Mouse (Mus musculus) liver, embryonic 12.5 days (tissue): ENCODE results near the gene Mrpl51. TPM values are rescaled to one million over a fixed set of nuclear protein-coding genes. Genes with fewer than 3 reads are reported as not detected.

Source experiments
- ATAC-seq: fragments of 200-750 bp; cut with Nextera tagmentation; 2 replicates; pipeline ENCODE4 v1.8.0; 2017; ENCODE audit warnings: moderate number of reproducible peaks, mild to moderate bottlenecking, moderate library complexity
- H3K27ac ChIP-seq: fragments of 300-500 bp; sonication (generic); 2 replicates; pipeline ENCODE4 v1.5.1; 2016; ENCODE audit warnings: mild to moderate bottlenecking
- H3K27me3 ChIP-seq: fragments of 300-500 bp; sonication (generic); replicated peaks from 2 replicates; pipeline ENCODE4 v1.6.1; 2016; ENCODE audit warnings: mild to moderate bottlenecking, moderate library complexity
- H3K36me3 ChIP-seq: fragments of 300-500 bp; sonication (generic); 2 replicates; pipeline ENCODE4 v1.6.1; 2016; ENCODE audit warnings: mild to moderate bottlenecking, moderate library complexity
- H3K4me1 ChIP-seq: fragments of 300-500 bp; sonication (generic); 2 replicates; pipeline ENCODE4 v1.6.1; 2016
- H3K4me2 ChIP-seq: fragments of 300-500 bp; sonication (generic); 2 replicates; pipeline ENCODE4 v1.6.1; 2016; ENCODE audit warnings: mild to moderate bottlenecking, moderate library complexity
- H3K4me3 ChIP-seq: fragments of 300-500 bp; sonication (generic); 2 replicates; pipeline ENCODE4 v1.5.1; 2016; ENCODE audit warnings: mild to moderate bottlenecking, moderate library complexity
- H3K9ac ChIP-seq: fragments of 300-500 bp; sonication (generic); 2 replicates; pipeline ENCODE4 v1.6.1; 2016; ENCODE audit warnings: mild to moderate bottlenecking, moderate library complexity
- H3K9me3 ChIP-seq: fragments of 300-500 bp; sonication (generic); replicated peaks from 2 replicates; pipeline ENCODE4 v1.6.1; 2016; ENCODE audit warnings: mild to moderate bottlenecking, moderate library complexity
- WGBS: fragments of 180-500 bp; shearing (Covaris S2); methylation state at CpG from one replicate; pipeline ENCODE4 v1.1.7; 2016; ENCODE audit not compliant: insufficient replicate concordance; 5-methylcytosine and 5-hydroxymethylcytosine counted together
- microRNA-seq: library from miRNA; unstranded; fragments of <30 nt; microRNA quantifications from one replicate; pipeline ENCODE4, GENCODE M21; 2017
- polyA plus RNA-seq: library from polyadenylated mRNA; unstranded; fragments of >200 nt; fragmentation: Nextera tagmentation; extraction: Ambion mirVana; gene quantifications from 2 replicates; pipeline ENCODE4 v1.2.1, GENCODE M21; 2016

The Mrpl51 gene
- polyA plus RNA-seq, 1 experiment from 2014 or later = 211 TPM

- Histone ChIP-seq H3K4me3 (no peak overlapping the region), H3K4me2 (no peak overlapping the region), H3K27ac (no peak overlapping the region), H3K27me3 (no peaks in the 10 kb centered on the region), H3K4me1 (peaks cover 14% of the 10 kb centered on the region), H3K9me3 (no peaks in the 10 kb centered on the region), H3K9ac (no peak overlapping the region), H3K36me3 (no peaks in the 10 kb centered on the region)
- no peak for ATAC-seq
- 23% methylated on average over 6 of the region's 6 CpGs for WGBS
Measured at GRCm38 (mm10) chr6:125238396-125238795, 46.8 kb downstream of the Mrpl51 start.

- Histone ChIP-seq H3K27ac (no peak overlapping the region), H3K4me1 (0 out of 2 replicates have a peak, but pooled peaks cover 2% of the 10 kb centered on the region), H3K9ac (no peak overlapping the region), H3K27me3 (no peaks in the 10 kb centered on the region), H3K4me3 (no peak overlapping the region), H3K36me3 (no peaks in the 10 kb centered on the region), H3K9me3 (no peaks in the 10 kb centered on the region), H3K4me2 (no peak overlapping the region)
- no peak for ATAC-seq
- 74% methylated on average over 5 of the region's 5 CpGs for WGBS
Measured at GRCm38 (mm10) chr6:125239547-125239946, 47.9 kb downstream of the Mrpl51 start.

- Histone ChIP-seq H3K4me1 (no peaks in the 10 kb centered on the region), H3K27me3 (no peaks in the 10 kb centered on the region), H3K36me3 (no peaks in the 10 kb centered on the region), H3K9me3 (no peaks in the 10 kb centered on the region), H3K9ac (no peak overlapping the region), H3K4me3 (no peak overlapping the region), H3K4me2 (no peak overlapping the region), H3K27ac (no peak overlapping the region)
- no peak for ATAC-seq
- WGBS = 72% methylated on average over 5 of the region's 5 CpGs
Measured at GRCm38 (mm10) chr6:125240617-125241016, 49.0 kb downstream of the Mrpl51 start.

- Histone ChIP-seq H3K36me3 (no peaks in the 10 kb centered on the region), H3K4me3 (no peak overlapping the region), H3K4me1 (no peaks in the 10 kb centered on the region), H3K27ac (no peak overlapping the region), H3K27me3 (no peaks in the 10 kb centered on the region), H3K9me3 (no peaks in the 10 kb centered on the region), H3K9ac (no peak overlapping the region), H3K4me2 (no peak overlapping the region)
- no peak for ATAC-seq
- 45% methylated on average over 8 of the region's 8 CpGs for WGBS
Measured at GRCm38 (mm10) chr6:125241566-125241965, 50.0 kb downstream of the Mrpl51 start.

GRCm38 (mm10) chr6:125244551-125244950, 53.0 kb downstream of the Mrpl51 start:
- 6% methylated on average over 1 of the region's 1 CpGs for WGBS
- ATAC-seq = no peak
- no peak overlapping the region for H3K9ac ChIP-seq
- no peaks in the 10 kb centered on the region for H3K27me3 ChIP-seq
- H3K4me2 ChIP-seq = no peak overlapping the region
- no peak overlapping the region for H3K4me3 ChIP-seq
- H3K36me3 ChIP-seq = no peaks in the 10 kb centered on the region
- H3K27ac ChIP-seq = no peak overlapping the region
- H3K4me1 ChIP-seq = no peaks in the 10 kb centered on the region
- H3K9me3 ChIP-seq = no peaks in the 10 kb centered on the region

Small RNA genes lying within 50 kb of the gene (microRNA-seq; reads per million reads assigned to microRNA genes)
- gene Mir3098 = 2.8 reads per million
- gene Mir8113 = not detected

Other genes with a start within 250 kb of the Mrpl51 start
- gene Cops7a, start 226.3 kb upstream of the Mrpl51 start, polyA plus RNA-seq = 88.7 and 95.2 TPM in 2 replicates
- 0.11 TPM in 1 of 2 replicates, not detected in the other for gene Pianp, start 195.1 kb upstream of the Mrpl51 start, polyA plus RNA-seq
- 6.6 and 7.2 TPM in 2 replicates for gene Zfp384, start 182.7 kb upstream of the Mrpl51 start, polyA plus RNA-seq
- 34.4 and 34.6 TPM in 2 replicates for gene Ing4, start 152.0 kb upstream of the Mrpl51 start, polyA plus RNA-seq
- gene Acrbp, start 142.1 kb upstream of the Mrpl51 start, polyA plus RNA-seq = 2.8 and 3.7 TPM in 2 replicates
- 1.9 and 2.2 TPM in 2 replicates for gene Lpar5, start 123.9 kb upstream of the Mrpl51 start, polyA plus RNA-seq
- gene Chd4, start 95.8 kb upstream of the Mrpl51 start, polyA plus RNA-seq = 38.3 and 40.5 TPM in 2 replicates
- 83.1 and 85.3 TPM in 2 replicates for gene Nop2, start 59.9 kb upstream of the Mrpl51 start, polyA plus RNA-seq
- 6.6 and 7.3 TPM in 2 replicates for gene Iffo1, start 46.6 kb upstream of the Mrpl51 start, polyA plus RNA-seq
- gene Gapdh, start 25.3 kb upstream of the Mrpl51 start, polyA plus RNA-seq = 1,499 and 1,575 TPM in 2 replicates
- gene Ncapd2, start 100 bp upstream of the Mrpl51 start, polyA plus RNA-seq = 132 and 138 TPM in 2 replicates
- gene Vamp1, start 23.8 kb downstream of the Mrpl51 start, polyA plus RNA-seq = 2.3 and 2.6 TPM in 2 replicates
- 3.8 and 4.0 TPM in 2 replicates for gene Tapbpl, start 40.1 kb downstream of the Mrpl51 start, polyA plus RNA-seq
- gene Cd27, start 45.2 kb downstream of the Mrpl51 start, polyA plus RNA-seq = 2.6 and 3.2 TPM in 2 replicates
- gene Tuba3a, start 94.2 kb downstream of the Mrpl51 start, polyA plus RNA-seq = not detected in 2 replicates
- gene Ltbr, start 122.1 kb downstream of the Mrpl51 start, polyA plus RNA-seq = 19.2 and 22.9 TPM in 2 replicates
- 0.23 and 0.50 TPM in 2 replicates for gene Scnn1a, start 128.9 kb downstream of the Mrpl51 start, polyA plus RNA-seq
- gene Tnfrsf1a, start 157.6 kb downstream of the Mrpl51 start, polyA plus RNA-seq = 23.0 and 23.4 TPM in 2 replicates
- 0.37 and 0.39 TPM in 2 replicates for gene Plekhg6, start 189.0 kb downstream of the Mrpl51 start, polyA plus RNA-seq